Mouse (Mus musculus): Measurements from ENCODE around the gene Gm48551. TPM values are rescaled to one million over a fixed set of nuclear protein-coding genes. Genes with fewer than 3 reads are reported as not detected.
A peak's percentile ranks its signal among the peaks of the same experiment; 100 is the strongest.

Gm48551 gene
- total RNA-seq, 2 experiments from 2014 or later = 0.55 to 0.70 TPM

DNA sequence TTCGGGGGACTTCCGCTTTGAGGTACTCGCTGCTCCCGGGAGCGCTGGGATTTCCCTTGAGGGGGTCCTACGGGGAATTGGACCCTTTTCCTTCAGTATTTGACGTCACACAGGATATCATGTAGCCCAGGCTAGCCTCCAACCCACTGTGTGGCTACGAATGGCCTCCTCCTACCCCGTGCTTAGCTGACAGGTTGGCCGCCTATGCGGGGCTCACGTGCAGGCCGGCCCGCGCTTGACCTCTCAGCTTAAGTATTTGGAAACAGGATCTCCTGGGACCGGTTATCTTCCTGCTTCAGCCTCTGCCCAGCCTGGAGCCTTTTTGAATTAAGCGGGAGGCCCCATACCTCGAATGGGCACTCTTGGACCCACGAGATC, 328 bp downstream of the Gm48551 start:
- no peak for DNase-seq

DNA sequence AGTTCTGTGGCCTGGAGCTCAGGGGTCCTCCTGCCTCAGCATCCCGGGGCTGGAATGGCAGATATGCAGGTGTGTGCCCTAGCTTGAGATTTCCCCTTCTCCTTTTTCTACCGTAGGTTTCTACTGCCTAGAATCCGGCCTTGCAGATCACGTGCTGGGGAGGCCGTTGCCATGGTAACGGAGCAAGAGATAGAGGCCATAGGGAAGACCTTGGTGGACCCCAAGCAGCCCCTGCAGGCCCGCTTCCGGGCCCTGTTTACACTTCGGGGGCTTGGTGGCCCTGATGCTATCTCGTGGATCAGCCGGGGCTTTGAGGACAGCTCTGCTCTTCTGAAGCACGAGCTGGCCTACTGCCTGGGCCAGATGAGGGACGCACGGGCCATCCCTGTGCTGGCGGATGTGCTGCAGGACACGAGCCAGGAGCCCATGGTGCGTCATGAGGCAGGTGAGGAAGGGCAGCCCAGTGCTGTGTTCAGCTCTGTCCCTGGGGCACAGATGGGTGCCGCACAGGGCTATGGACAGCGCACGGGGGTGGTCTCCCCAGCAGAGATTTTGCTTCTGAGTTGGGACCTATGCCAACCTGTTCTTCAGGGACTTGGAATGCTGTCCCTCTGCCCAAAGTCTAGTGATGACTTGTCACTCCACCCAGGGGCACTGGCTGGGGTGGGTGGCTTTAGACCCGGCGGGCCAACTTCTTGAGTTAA, 1.5 kb downstream of the Gm48551 start:
- no peak for DNase-seq

DNA sequence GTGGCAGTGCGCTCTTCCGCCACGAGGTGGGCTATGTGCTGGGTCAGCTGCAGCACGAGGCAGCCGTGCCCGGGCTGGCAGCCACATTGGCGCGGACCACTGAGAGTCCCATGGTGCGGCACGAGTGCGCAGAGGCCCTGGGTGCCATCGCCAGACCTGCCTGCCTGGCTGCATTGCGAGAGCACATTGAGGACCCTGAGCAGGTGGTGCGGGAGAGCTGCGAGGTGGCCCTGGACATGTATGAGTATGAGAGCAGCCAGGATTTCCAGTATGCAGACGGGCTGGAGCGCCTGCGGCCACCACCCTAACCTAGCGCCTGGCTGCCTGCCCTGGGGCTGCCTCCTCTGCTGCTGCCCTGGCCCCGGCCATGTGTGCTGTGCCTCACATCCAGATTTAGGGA, 3.5 kb downstream of the Gm48551 start:
- DNase-seq = no peak

DNA sequence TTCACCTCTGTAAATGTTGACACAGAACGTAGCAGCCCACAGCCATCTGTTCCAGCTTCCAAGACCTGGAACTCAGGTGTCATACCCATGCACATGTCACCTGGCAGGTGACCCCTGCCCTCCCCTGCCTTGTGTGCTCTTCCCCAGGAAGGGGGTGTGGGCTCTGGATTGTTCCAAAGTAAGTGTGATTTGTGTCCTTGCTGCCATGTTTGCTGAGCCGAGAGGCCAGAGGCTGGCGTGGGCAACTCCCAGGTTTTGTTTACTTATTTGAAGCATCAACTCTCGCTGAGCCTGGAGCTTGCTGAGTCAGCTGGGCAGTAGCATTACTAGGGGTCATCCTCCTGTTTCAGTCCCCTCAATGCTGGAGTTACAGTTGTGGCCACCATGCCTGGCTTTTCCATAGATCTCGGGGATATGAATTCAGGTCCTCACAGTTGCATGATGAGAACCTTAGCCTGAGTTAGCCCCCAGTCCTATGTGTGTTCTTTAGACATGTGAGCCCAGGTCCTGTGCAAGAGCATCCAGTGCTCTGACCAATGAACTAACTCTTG, 4.3 kb downstream of the Gm48551 start, which contains the start of gene Gm48552:
TSS of gene Gm48552 (plus strand) at position 501 of the 551 bp plus-strand sequence.
- no peak for DNase-seq

DNA sequence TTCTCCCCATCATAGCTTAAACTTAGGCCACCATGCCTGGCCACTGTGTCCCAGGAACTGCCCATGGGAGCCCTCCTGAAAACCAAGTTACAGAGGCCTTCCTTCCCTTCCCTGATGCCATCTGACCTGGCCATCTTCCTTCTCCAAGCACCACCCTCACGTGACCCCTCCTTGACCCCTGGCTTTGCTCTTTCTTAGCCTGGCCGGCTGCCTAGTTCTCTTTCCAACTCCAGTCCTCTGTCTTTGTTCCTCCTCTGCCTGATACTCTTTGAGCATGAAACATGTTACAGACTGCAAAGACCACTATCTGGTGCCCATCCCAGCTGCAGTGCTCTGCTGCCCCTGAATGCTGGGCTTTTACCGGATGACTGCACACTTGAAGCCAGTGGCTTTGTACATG, 5.1 kb downstream of the Gm48551 start:
- DNase-seq = no peak

DNA sequence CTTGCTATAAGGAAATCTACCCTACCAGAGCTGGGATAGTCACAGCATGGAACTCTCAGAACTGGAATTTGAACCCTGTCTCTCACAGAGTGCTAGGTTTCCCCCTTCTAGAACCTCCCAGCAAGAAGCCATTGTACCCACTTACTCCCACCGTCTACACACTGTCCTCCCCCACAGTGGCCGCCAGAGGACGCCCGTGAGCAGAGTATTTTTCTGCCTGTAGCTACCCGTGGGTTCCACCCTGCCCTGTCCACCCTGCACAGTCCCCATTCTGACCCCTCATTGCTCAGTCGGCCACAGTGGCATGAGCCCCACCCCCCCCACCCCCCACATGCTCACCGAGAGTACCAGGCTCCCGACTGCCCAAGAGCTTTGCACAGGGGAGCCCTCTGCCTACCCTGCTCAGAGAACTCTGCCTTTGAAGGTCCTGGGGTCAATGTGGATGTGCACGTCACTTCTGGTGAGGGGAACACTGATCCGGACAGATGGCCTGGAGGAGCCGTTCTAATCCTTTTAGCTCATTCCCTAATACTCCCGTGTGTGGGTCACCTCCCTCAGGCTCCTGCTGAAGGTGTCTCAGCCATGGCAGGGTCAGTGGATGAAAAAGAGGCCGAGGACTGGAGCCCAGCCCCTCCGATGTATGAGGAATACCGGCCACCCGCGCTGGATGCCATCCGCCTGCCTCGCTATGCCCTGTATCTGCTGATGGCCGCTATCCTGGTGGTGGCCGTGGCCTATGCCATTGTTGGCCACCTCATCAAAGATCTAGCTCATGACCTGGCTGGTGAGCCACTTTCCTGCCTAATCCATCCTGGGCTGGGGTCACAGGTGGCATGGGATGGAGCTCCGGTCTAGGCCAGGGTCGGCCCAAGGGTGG, 5.8 kb downstream of the Gm48551 start:
- DNase-seq = peak; percentile 87

DNA sequence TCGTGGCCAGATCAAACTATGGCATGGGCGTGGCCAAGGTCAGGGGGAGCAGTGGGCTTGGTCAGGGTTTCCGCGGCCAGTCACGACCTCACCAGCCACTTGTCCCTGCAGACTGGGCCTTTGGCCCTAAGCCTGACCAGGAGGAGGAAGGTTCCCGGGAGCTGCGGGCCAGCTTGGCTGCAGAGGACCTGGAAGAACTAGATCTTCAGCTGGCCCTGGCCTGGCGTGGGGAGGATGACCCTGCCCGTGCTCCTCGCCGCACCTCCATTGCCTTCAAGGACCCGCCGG, 6.4 kb downstream of the Gm48551 start:
- no peak for DNase-seq

DNA sequence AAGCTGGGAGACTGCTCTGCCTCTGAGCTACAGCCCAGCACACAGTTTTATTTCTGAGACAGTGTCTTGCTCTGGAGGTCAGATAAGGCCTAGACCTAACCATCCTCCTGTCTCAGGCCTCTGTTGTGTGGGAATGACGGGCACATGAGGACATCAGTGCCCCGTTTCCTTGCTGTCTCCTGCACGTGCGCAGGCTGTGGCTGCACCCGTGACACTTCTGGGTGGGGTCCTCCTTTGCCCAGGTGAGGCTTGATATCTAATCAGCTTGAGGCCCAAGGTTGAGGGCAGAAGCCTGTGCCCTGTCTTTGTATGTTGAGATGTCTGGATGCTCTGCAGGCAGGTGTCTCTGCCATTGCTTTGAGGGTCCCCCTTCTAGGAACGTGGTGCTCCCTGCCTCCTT, 8.0 kb downstream of the Gm48551 start:
- no peak for DNase-seq

DNA sequence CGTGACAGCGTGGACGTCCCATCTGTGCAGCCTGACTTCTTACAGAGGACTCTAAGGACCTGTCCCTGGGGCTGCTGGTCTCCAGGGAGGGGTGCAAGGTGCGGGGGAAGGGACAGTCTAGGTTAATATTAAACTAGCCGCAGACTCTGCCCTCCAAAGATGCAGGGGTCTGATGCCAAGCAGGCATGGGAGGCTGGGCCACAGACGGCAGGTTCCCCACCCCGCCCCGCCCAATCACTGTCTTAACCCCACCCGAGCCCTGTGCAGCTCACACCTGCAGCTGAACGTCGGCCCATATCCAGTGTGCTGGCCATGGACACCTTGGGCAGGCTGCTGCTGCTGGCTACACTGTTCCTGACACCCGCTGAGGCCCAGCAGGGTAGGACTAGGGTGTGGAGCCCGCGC, 8.5 kb downstream of the Gm48551 start, which contains the start of gene Smim24:
TSS of gene Smim24 (plus strand) at position 271 of the 405 bp plus-strand sequence.
- DNase-seq = no peak

DNA sequence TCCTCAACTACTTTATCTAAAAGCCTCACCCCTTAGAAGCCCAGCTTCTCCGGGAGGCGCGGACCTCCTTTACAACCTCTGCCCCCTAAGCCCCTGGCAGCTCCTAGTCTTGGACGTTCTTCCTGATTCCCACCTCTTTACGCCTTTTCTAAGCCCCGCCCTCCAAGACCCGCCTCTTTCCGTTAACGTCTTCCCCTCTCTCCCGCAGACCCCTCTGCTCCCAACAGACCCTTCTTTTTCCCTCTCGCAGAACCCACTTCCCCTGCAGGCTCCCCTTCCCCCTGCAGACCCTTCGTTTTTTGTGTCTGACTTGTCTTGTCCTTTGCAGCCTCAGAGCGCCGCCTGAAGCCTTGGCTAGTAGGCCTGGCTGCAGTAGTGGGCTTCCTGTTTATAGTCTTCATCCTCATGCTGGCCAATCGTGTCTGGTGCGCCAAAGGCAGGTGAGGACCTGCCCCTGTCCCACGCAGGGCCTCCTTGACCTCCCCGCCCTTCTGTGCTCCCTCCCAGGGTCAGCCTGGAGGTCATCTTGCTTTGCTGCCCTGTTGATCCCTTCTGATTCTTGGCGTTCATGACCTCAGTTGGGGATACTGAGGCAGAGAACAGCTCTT, 9.3 kb downstream of the Gm48551 start:
- no peak for DNase-seq

DNA sequence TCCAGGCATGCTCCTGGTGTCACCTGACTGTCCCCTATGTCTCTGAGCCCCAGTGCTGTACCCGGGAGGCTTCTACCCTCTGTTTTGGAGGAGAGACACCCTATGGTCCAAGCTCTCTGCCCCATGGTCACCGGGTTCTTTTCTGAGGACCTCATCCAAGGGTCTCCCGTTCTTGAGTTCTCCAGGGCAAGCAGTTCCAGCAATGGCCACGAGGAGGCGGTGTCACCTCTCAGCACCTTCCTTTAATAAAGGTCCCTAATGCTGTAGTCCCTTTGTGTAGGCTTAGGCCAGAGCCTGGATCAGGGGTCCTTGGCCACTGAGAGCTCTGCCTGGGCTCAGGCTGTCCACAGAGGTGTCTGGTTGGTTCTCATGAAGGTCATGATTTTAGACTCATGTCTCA, 10.9 kb downstream of the Gm48551 start:
- DNase-seq = peak; percentile 88

DNA sequence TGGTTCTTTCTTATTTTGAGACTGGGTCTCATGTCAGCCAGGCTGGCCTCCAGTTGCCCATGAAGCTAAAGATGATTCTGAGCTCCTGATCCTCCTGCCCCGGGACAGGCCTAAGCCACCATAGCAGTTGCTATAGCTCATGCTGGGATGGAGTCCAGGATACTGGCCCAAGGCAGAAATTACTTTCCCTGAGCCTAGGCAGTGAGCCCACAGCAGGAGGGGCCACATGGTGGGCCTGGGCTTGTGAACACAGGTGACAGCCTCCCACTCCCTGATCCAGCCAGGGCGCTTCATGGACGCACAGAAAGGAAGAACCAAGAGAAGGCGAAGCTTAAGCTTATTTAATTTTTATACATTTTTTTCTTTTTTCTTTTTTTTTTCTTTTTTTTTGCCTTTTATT, 11.6 kb downstream of the Gm48551 start:
- DNase-seq = no peak

DNA sequence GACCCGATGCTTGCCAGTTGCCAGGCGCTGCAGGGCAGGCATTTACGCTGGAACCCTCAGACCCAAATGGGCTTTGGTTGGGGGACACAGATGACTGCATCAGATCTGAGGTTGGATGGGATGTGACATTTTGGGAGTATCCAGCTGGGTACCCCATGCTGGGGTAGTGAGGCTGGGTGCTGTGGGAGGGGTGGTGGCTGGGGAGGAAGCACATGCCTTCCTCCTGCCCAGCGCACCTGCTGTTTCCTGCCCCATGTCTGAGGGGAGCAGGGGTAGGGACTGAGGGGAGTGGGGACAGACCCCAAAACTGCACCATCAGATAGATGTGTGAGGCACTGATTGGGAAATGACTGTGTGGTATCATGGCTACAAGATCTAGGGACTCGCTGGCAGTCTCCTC, 12.5 kb downstream of the Gm48551 start:
- no peak for DNase-seq

DNA sequence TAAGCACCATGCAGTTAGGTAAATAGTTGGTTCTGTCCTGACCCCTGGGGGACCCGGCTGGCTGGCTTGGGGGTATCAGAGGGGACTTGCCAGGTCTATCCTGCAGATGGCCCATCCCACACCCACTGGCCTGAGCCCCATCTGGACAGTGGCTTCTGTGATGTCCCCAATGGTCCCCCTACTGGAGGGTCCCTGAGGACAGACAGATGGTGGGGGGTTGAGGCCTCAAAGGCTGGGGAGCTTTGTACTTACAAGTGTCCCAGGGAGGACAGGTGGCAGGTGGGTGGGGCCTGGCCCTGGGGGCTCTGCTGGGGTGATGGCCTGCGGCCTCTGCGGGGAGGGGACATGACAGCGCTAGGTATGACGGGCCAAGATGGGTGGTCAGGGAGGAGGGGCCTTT, 15.0 kb downstream of the Gm48551 start:
- no peak for DNase-seq

DNA sequence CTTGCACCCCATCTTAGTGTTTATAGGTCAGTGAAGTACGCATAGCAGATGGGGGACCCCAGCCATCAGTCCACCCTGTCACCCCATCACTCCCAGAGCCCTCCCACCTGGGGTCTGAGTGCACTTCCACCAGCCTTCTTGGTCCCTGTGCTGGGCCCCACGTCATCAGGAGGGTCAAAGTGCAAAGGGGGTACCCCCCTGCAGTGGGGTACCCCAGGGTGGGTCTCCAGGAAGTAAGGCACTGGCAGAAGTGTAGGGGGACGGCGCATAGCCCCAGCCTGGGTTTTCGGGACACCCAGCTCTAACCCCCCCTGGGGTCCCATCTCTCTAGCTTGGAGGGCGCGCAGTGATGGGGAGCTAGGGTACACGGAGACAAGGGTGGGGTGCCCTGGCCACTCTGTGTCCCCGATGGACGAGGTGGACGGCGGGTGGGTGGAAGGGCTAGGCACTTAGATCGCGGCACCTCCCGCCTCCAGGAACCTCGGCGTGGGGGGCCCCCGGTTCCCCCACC, 15.6 kb downstream of the Gm48551 start:
- no peak for DNase-seq

DNA sequence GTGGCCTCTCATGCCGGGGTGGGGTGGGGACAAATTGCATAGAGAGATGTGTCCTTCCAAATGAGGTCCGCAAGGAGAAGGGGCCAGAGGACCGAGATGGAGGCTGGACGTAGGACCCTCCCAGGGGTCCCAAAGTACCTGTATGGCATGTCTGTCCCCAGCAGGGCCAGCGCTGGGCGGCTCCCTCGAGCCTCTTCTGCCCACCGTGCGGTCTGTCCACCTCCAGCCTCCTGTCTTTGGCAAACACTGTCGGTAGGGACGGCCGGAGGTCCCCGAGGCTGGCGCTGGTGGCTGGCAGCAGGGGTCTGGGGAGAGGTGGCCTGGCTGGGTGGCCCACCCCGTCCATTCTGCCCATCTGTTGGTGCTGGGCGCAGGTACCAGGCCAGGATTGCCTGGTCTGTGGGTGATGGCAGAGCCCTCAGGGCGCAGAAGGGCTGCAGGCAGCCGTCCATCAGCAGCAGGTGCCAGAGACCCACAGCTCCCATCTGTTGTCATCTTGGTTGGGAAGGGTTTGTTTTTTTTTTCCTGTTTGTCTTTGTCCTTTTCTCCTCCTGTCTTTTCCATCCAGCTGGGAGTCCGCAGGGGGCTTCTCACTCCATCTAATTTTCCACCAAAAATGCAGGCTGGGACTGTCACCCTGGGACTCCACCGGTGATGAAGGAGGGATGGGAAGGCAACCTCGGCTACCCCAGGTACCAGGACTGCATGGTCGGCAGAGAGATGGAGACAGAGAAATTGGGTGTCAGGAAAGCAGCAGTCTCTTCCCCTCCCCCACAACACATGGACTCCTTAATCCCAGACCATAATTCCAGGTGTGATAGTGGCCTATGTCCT, 16.3 kb downstream of the Gm48551 start:
- no peak for DNase-seq

DNA sequence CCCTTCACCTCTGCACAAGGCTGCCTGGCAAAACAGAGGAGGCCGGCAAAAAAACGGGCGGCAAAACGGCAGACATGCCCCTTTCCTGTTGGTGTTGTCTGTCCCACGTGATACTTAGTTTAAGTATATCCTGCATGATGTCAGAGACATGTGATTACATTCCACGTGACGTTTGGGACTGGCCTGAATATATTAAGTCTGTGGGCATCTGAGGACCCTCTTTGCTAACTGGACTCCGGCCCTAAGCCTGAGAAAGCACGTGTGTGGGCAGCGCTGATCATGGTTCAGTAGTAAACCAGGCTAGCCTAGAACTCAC, 16.9 kb downstream of the Gm48551 start:
- DNase-seq = no peak

DNA sequence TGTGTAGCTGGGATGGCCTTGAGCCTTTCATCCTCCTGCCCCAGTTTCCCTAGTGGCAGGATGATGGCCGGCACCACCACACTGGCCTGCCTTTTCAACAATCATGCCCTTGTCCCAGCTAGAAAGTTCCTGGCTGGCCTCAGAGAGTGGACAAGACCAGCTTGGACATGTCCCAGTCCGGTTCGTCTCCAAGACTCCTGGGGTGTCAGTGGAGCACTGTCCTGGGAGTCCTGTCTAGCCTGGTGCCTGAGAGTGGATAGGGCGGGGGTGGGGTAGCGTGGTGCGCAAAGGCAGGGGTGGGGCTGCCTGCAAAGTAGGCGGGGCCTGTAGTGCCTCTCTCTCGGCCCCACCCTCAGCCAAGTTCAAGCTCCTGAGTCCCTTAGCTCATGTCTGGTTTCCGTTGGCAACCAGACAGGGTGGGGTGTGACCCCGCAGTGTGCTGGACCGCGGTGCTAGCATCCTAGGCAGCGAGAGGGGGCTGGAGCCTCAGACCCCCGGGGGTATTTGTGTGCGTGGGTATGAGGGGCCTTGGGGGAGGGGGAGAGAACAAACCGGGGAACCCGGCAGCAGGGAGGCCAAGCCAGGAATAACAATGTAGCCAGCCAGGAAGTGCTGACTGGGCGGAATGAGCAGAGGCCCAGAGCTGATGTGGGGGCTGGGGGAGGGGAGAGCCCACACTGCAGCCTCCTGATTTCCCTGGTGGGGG, 17.4 kb downstream of the Gm48551 start:
- peak; percentile 83 for DNase-seq

DNA sequence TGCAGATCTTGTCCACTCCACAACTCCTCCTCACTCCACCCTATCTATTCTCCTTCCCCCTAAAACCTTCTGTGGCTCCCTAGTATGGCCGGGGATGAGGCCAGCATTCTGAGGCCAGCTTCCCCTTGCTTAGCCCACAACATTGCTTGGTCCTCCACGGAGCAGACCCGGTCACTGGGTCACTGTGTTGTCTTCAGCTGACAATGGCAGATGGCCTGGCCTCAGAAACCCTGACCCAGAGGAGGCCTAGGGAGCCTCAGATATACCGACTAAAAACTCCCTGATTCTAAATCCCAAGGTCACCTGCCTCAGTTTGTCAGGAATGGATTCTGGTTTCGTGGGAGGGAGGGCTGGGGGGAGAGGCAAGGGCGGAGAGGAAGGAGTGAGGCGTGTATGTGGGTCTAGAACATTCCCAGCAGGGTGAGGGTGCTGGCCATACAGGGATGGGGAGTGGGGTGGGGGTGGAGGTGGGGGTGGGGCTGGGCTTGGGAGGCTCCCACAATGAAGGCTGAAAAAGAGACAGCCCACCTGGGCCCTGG, 18.0 kb downstream of the Gm48551 start:
- no peak for DNase-seq

DNA sequence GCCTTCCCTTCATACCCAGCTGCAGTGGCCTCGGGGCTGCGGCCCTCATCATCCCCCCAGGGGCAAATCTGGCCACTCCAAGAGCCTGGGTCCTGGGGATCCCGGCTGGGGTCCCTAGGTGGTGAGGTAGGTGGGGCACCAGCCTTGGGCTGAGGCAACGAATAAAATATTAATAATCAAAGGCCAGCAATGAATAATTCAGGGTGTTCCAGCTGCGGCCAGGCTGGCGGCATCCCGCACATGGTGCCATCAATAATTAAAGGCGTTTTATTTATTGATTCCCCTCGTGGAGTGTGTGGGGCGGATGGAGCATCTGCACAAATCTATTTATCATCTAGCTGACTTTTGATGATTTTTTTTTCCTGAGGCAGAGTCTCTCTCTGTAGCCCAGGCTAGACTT, 19.2 kb downstream of the Gm48551 start:
- DNase-seq = no peak

DNA sequence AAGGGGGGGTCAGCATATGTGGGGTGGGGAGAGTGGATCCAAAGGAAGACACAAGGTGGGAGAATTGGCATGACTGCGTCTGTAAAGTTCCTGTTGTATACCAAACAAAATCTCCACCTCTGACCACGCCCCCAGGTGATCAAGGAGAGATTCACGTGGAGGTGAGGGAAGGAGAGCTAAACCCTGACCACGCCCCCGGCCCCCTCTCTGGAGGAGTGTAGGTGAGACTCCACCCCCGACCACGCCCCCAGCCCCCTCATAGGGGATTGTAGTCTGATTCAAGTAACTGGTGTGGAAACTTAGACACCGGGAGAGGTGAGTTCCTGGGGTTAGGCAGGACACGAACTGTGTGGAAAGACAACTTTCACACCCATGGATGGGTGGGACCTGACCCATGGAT, 19.8 kb downstream of the Gm48551 start:
- DNase-seq = no peak

Measured in heart, postnatal 4 days (tissue).